Mouse (Mus musculus) liver, embryonic 14.5 days (tissue): ENCODE results near the gene Ocln. TPM values are rescaled to one million over a fixed set of nuclear protein-coding genes. Genes with fewer than 3 reads are reported as not detected.
A peak's percentile ranks its signal among the peaks of the same experiment; 100 is the strongest.

Source experiments
- ATAC-seq: fragments of 200-750 bp; cut with Nextera tagmentation; 2 replicates; pipeline ENCODE4 v1.8.0; 2017; ENCODE audit warnings: moderate number of reproducible peaks, mild to moderate bottlenecking, moderate library complexity; ENCODE audit not compliant: insufficient read depth
- DNase-seq, 3 experiments: peaks; one replicate each; pipeline ENCODE4 v3.0.0-alpha.2; 2012 to 2013; ENCODE audit warnings: low read depth in 3 of 3, low spot score in 3 of 3
- H3K27ac ChIP-seq: fragments of 300-500 bp; sonication (generic); 2 replicates; pipeline ENCODE4 v1.5.1; 2014; ENCODE audit warnings: moderate library complexity, mild to moderate bottlenecking, control low read depth, inconsistent platforms
- H3K27me3 ChIP-seq: fragments of 300-500 bp; sonication (generic); 2 replicates; pipeline ENCODE4 v1.6.1; 2014; ENCODE audit warnings: mild to moderate bottlenecking, low read length, moderate library complexity; ENCODE audit not compliant: control insufficient read depth, insufficient read depth
- H3K36me3 ChIP-seq: fragments of 300-500 bp; sonication (generic); replicated peaks from 2 replicates; pipeline ENCODE4 v1.6.1; 2014; ENCODE audit warnings: low read depth; ENCODE audit not compliant: control insufficient read depth, insufficient read depth
- H3K4me1 ChIP-seq, 2 experiments: fragments of 200-500 bp in 1 of 2; fragments of 300-500 bp in 1 of 2; sonication (generic) in 1 of 2; replicated peaks; 2 replicates each; pipeline ENCODE4 v1.6.1; 2012 to 2014; ENCODE audit warnings: antibody characterized with exemption in 1 of 2, inconsistent platforms in 1 of 2, low read length in 1 of 2; ENCODE audit not compliant: control insufficient read depth in 2 of 2, insufficient read depth in 2 of 2
- H3K4me2 ChIP-seq: fragments of 300-500 bp; sonication (generic); 2 replicates; pipeline ENCODE4 v1.6.1; 2014; ENCODE audit warnings: low read depth, mild to moderate bottlenecking, control low read depth, moderate library complexity
- H3K4me3 ChIP-seq, 2 experiments: fragments of 200-500 bp in 1 of 2; fragments of 300-500 bp in 1 of 2; sonication (generic) in 1 of 2; 2 replicates each; pipeline ENCODE4 v1.5.1; 2012 to 2014; ENCODE audit warnings: low read depth in 2 of 2, low read length in 2 of 2, mild to moderate bottlenecking in 2 of 2, control low read depth in 1 of 2, inconsistent platforms in 1 of 2, moderate library complexity in 1 of 2; ENCODE audit not compliant: insufficient read depth in 1 of 2
- H3K9ac ChIP-seq: fragments of 300-500 bp; sonication (generic); replicated peaks from 2 replicates; pipeline ENCODE4 v1.6.1; 2014; ENCODE audit warnings: mild to moderate bottlenecking, control low read depth, moderate library complexity
- H3K9me3 ChIP-seq: fragments of 300-500 bp; sonication (generic); 2 replicates; pipeline ENCODE4 v1.6.1; 2016; ENCODE audit warnings: low read length, mixed read lengths; ENCODE audit not compliant: control insufficient read depth
- CTCF ChIP-seq: IDR thresholded peaks from 2 replicates; pipeline ENCODE4 v1.5.1; 2016; ENCODE audit warnings: antibody characterized with exemption, low read depth, control low read depth
- EP300 ChIP-seq: IDR thresholded peaks from 2 replicates; pipeline ENCODE4 v1.6.1; 2016; ENCODE audit warnings: antibody characterized with exemption, low read depth
- WGBS: fragments of 180-500 bp; shearing (Covaris S2); extraction: QIAGEN DNeasy Blood & Tissue Kit; methylation state at CpG from one replicate; pipeline ENCODE4 v1.1.7; 2014; ENCODE audit not compliant: insufficient replicate concordance; 5-methylcytosine and 5-hydroxymethylcytosine counted together
- polyA plus RNA-seq, 2 experiments: library from polyadenylated mRNA; depleted of rRNA in 1 of 2; stranded (reverse) in 1 of 2; unstranded in 1 of 2; fragments of >200 nt; fragmentation: Nextera tagmentation in 1 of 2; extraction: Ambion mirVana in 1 of 2; gene quantifications; 2 replicates each; pipeline versions ENCODE4 v1.2.1 to v1.2.3; 2012 to 2014

The Ocln gene
- polyA plus RNA-seq, 2 experiments: 2.4 to 4.8 TPM

DNA sequence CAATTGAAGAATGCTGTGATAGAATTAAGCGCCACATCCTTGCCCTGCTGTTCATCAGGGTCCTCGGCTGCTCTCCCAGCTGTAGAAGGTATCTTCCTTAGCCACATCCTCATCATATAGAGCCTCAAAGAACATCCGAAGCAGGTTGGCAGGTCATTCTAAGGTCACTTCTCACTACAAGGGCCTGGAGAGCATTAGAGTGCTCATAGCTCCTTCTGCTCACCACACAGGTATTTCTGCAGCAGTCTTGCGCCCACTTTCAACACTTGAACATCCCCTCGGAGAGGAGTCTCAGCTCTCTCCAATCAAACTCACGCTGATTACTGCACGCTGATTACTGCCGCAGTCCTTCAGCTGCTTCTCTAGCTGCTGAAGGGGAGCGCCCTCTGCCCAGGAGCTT lies 6.9 kb upstream of the Ocln start:
- Histone ChIP-seq H3K9ac (no peak overlapping the region), H3K4me1 (no peaks in the 10 kb centered on the region), H3K9me3 (no peaks in the 10 kb centered on the region), H3K4me2 (no peak overlapping the region), H3K27ac (no peak overlapping the region), H3K4me3 (no peak overlapping the region), H3K27me3 (no peaks in the 10 kb centered on the region), H3K36me3 (no peaks in the 10 kb centered on the region)
- no peak for TF ChIP-seq CTCF
- TF ChIP-seq EP300: no peak
- DNase-seq (no peak), ATAC-seq (no peak)
- WGBS: 66% methylated on average over 9 of the region's 9 CpGs

DNA sequence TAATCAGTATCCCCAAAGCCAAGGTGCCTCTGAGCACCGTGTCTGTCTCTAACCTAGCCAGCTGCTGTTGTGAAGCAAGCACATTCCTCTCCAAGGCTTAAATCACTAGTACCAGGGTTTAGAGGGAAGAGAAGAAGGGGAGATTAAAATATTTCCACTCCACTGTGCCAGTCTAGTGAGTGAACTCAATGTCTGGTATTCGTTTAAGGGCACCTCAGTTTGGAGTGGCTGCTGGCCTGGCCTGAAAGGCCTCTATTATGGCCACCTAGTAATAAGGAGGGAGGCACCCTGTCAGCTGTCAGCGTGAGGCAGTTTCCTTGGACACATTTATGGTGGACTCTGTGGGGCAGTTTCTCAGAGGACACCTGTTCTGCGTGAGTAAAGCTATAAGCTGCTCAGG lies 4.5 kb upstream of the Ocln start:
- Histone ChIP-seq H3K9ac (no peak overlapping the region), H3K27ac (no peak overlapping the region), H3K9me3 (no peaks in the 10 kb centered on the region), H3K36me3 (no peaks in the 10 kb centered on the region), H3K4me1 (no peaks in the 10 kb centered on the region), H3K4me2 (no peak overlapping the region), H3K4me3 (no peak overlapping the region), H3K27me3 (peaks cover 20% of the 10 kb centered on the region)
- no peak for ATAC-seq
- no peak for TF ChIP-seq CTCF
- TF ChIP-seq EP300: no peak
- no peak for DNase-seq
- WGBS: 61% methylated on average over 4 of the region's 4 CpGs

DNA sequence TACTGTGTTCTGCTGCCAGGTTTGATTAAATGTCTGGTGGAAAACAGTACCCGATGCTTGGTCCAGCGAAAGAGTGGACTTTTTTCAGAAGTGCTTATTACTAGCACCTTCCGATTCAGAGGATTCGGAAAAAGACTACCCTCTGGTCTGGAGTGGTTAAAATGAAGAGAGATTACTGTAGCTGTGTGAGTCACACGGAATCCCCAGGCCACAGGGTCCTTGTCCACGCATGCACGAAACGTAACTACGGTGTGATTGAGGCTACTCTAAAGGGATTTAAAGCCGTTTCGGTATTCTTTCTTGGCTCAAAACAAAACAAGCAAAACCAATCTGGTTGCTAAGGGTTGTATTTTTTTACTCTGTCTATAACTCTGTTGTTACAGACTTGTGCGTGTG lies 522 bp upstream of the Ocln start:
- no peak for DNase-seq
- H3K4me1 ChIP-seq: no peaks in the 10 kb centered on the region
- TF ChIP-seq CTCF (no peak), EP300 (no peak)
- no peak for ATAC-seq
- 7% methylated on average over 12 of the region's 12 CpGs for WGBS
- no peaks in the 10 kb centered on the region for H3K9me3 ChIP-seq
- H3K36me3 ChIP-seq: no peaks in the 10 kb centered on the region
- peak overlapping the region; percentile 51 to 52 for H3K4me3 ChIP-seq
- no peak overlapping the region for H3K9ac ChIP-seq
- no peak overlapping the region for H3K27ac ChIP-seq
- H3K4me2 ChIP-seq: peak overlapping the region; percentile 57
- H3K27me3 ChIP-seq: peaks cover 42% of the 10 kb centered on the region

DNA sequence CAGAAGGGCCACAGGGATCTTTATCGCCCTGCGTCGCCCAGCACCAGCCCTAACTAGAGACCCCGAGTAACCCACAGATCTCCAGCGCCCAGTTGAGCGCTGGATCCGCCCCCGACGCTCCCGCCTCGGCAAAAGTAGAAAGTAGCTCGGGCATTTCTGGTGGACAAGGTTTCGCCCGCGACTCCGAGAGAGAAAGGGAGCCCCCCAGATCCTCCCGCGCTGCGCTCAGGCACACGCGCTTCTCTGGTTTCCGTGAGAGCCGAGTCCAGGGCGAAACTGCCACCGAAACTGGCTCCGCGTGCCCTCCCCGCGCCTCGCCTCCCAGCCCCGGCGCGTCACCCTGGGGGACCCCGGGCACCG lies 529 bp downstream of the Ocln start:
- H3K36me3 ChIP-seq: no peaks in the 10 kb centered on the region
- DNase-seq: no peak
- peak; percentile 11; the same call in 1 of the 2 replicates for ATAC-seq
- H3K4me1 ChIP-seq: no peaks in the 10 kb centered on the region
- H3K4me3 ChIP-seq: peak overlapping the region; percentile 51 to 52
- WGBS: under 1% methylated on average over 35 of the region's 35 CpGs
- H3K27ac ChIP-seq: no peak overlapping the region
- no peaks in the 10 kb centered on the region for H3K9me3 ChIP-seq
- H3K9ac ChIP-seq: no peak overlapping the region; the same call in 1 of the 2 replicates
- TF ChIP-seq CTCF (no peak), EP300 (no peak)
- H3K27me3 ChIP-seq: peaks cover 42% of the 10 kb centered on the region
- peak overlapping the region; percentile 57 for H3K4me2 ChIP-seq

DNA sequence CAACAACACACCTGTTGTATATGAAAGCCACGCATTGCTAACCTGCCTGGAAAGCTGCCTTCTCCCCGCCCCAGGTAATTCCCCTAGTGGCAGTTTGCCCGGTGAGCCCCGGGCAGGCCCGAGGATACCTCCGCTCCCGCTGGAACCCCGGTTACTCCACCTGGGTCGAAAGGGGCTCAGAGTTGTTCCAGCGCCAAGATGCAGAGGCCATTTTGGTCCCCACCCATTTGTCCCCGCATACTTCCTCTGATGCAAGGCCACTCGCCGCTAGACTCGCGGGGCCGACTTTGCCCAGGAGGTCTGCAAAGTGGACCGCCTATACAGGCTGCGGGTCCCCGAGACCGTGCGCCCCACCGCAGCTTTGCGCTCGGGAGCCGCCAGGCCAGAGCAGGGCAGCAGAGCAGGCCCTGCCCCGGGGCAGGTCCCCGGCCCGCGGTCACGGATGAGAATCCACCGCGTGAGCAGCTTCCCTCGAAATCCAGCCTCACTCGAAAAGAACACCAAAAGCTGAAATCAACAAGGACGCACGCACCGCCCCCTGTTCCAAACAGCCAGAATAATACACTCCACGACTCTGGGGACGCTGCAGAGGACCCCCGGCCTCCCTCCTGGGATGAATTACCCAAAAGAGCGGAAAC lies 1.0 kb downstream of the Ocln start:
- Histone ChIP-seq H3K4me2 (peak overlapping the region; percentile 57), H3K9ac (no peak overlapping the region; the same call in 1 of the 2 replicates), H3K4me1 (no peaks in the 10 kb centered on the region), H3K27ac (no peak overlapping the region), H3K4me3 (peak overlapping the region; percentile 51 to 52), H3K27me3 (peaks cover 42% of the 10 kb centered on the region), H3K9me3 (no peaks in the 10 kb centered on the region), H3K36me3 (no peaks in the 10 kb centered on the region)
- WGBS: 3% methylated on average over 41 of the region's 41 CpGs
- no peak for TF ChIP-seq CTCF
- TF ChIP-seq EP300: no peak
- DNase-seq (no peak), ATAC-seq (no peak)
